Mouse (Mus musculus) embryonic fibroblast, embryonic 13.5 days (primary cell): Measurements from ENCODE around the gene Tomm34. TPM values are rescaled to one million over a fixed set of nuclear protein-coding genes. Genes with fewer than 3 reads are reported as not detected.
A peak's percentile ranks its signal among the peaks of the same experiment; 100 is the strongest.

Experiments used
- H3K27ac ChIP-seq: 2 replicates; pipeline ENCODE4 v1.5.1; 2012; ENCODE audit warnings: low read length, control low read depth, inconsistent platforms; ENCODE audit not compliant: insufficient read depth
- H3K4me1 ChIP-seq: 2 replicates; pipeline ENCODE4 v1.6.1; 2011; ENCODE audit warnings: low read length; ENCODE audit not compliant: control insufficient read depth, insufficient read depth
- H3K4me3 ChIP-seq: 2 replicates; pipeline ENCODE4 v1.5.1; 2011; ENCODE audit warnings: mild to moderate bottlenecking, control low read depth, low read length; ENCODE audit not compliant: insufficient read depth
- CTCF ChIP-seq: IDR thresholded peaks from 2 replicates; pipeline ENCODE4 v1.5.1; 2011; ENCODE audit warnings: mild to moderate bottlenecking, control low read depth, low read length, moderate library complexity, borderline replicate concordance; ENCODE audit not compliant: insufficient read depth
- POLR2A ChIP-seq: IDR thresholded peaks from 2 replicates; pipeline ENCODE4 v1.6.1; 2011; ENCODE audit warnings: low read depth, mild to moderate bottlenecking, control low read depth, low read length, moderate library complexity
- polyA plus RNA-seq: library from polyadenylated mRNA; stranded (reverse); fragments of >200 nt; gene quantifications from 2 replicates; pipeline ENCODE4 v1.2.4, GENCODE M21; 2011; ENCODE audit warnings: low read depth; ENCODE audit not compliant: missing spikeins, insufficient read length

Tomm34 gene
- polyA plus RNA-seq: 37.2 and 38.8 TPM in 2 replicates

DNA sequence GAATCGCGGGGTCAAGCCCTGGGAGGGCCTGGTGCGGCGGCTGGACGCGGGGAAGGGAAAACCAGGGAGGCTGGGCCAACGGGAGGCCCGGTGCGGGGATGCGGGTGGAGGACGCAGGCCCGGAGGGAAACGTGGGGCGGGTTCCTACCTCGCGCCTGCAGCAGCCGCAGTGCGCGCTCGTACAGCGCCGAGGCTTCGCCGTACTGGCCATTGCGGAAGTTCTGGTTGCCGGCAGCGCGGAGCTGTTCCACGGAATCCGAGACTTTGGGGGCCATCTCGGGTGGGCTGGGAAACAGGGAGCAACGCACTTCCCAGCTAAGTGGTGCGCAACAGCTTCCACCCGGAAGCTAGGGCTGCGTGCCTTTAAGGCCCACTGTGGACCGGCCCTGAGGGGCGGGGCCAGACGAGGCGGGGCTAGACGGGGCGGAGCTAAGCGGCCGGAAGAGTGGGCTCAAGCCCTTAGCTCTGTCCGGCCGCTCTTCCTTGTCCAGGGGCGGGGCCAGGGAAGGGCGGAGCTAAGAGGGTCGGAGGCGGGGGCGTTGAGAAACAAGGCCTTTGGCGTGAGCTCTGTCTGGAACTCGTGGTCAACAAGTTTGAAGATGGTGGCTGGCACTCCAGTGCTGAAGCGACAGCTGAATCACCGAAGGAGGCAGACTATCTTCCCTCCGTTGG is at the start of gene Tomm34:
Tomm34 (minus strand) TSS at position 405 of the 672 bp plus-strand sequence.
- Histone ChIP-seq H3K4me1 (peaks cover 4% of the 10 kb centered on the region; the same call in 1 of the 2 replicates), H3K4me3 (peak within 1 kb of the TSS; percentile 65), H3K27ac (no peak within 1 kb of the TSS)
- TF ChIP-seq CTCF (no peak), POLR2A (peak; percentile 99)

DNA sequence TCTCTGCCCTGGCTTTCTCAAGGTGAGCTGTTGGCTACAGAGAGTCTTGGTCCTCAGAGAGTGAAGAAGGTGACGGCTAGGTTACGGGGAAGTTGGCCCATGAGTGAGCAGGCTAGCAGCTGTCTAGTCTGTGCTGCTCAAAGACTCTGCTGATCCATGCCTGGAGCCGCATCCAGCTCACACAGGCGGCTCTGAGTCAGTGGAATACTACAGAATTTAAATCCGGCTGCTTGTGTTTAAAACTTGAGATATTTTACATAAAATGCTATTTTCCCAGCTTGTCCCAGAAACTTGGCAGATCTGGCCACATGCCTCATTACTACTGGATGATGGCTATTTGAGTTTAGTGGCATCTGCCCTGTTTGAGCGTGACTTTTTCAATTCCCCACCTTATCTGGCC is 48.5 kb upstream of the Tomm34 start:
- Histone ChIP-seq H3K4me3 (no peak overlapping the region), H3K4me1 (no peaks in the 10 kb centered on the region; the same call in 1 of the 2 replicates), H3K27ac (no peak overlapping the region)
- TF ChIP-seq CTCF: no peak
- TF ChIP-seq POLR2A: no peak

- Histone ChIP-seq H3K27ac (no peak overlapping the region), H3K4me1 (no peaks in the 10 kb centered on the region; the same call in 1 of the 2 replicates), H3K4me3 (no peak overlapping the region)
- TF ChIP-seq POLR2A: no peak
- TF ChIP-seq CTCF: no peak
Observed at GRCm38 (mm10) chr2:164115531-164115930, 44.6 kb upstream of the Tomm34 start.

DNA sequence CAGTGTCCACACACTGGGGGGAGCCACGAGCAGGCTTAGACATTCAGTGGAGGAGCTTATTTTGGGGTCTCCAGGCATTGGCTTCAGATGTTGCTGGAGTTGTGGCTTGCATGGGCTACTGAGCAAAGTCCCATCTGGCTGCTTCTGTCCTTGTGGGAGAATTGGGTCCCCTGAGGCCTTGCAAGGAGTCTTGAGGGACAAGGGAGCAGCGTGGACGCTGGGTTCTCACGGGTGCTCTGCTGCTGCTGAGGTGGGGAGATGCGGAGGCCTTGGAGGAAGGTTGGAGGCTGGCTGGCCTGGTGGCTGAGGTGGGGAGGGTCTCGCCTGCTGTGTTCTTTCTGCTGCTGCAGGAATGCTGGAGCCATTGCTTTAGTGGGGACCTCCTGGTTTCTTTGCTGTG is 43.1 kb upstream of the Tomm34 start:
- TF ChIP-seq CTCF (no peak), POLR2A (no peak)
- H3K4me3 ChIP-seq: no peak overlapping the region
- H3K4me1 ChIP-seq: no peaks in the 10 kb centered on the region; the same call in 1 of the 2 replicates
- H3K27ac ChIP-seq: no peak overlapping the region

DNA sequence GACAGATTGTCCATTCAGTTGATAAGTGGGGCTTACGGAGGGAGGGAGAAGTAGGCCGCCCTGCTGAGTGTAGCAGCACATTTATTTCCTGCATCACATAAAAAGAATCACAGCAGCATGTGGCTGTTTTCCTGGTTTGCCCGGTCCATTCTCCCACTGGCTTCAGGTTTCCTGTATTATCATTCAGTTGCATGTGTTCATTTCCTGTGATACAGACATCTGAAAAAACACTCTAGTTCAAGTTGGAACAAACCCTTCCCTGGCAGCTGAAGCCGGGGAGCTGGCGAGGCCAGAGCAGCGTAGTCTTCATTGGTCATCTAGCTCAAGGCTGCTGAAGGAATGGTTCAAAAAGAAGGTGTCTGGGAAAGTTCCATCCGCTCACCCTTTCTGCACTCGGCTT is 40.6 kb upstream of the Tomm34 start:
- TF ChIP-seq CTCF (no peak), POLR2A (no peak)
- H3K27ac ChIP-seq: no peak overlapping the region
- H3K4me3 ChIP-seq: no peak overlapping the region
- H3K4me1 ChIP-seq: peaks cover 7% of the 10 kb centered on the region

- H3K27ac ChIP-seq: peak overlapping the region; percentile 80
- no peak overlapping the region for H3K4me3 ChIP-seq
- peaks cover 7% of the 10 kb centered on the region for H3K4me1 ChIP-seq
- TF ChIP-seq POLR2A (no peak), CTCF (no peak)
Observed at GRCm38 (mm10) chr2:164108501-164108900, 37.5 kb upstream of the Tomm34 start.

GRCm38 (mm10) chr2:164107125-164107874 is 36.3 kb upstream of the Tomm34 start:
- TF ChIP-seq CTCF: no peak
- TF ChIP-seq POLR2A: no peak
- Histone ChIP-seq H3K4me3 (no peak overlapping the region), H3K4me1 (peaks cover 7% of the 10 kb centered on the region), H3K27ac (peak overlapping the region; percentile 35)

DNA sequence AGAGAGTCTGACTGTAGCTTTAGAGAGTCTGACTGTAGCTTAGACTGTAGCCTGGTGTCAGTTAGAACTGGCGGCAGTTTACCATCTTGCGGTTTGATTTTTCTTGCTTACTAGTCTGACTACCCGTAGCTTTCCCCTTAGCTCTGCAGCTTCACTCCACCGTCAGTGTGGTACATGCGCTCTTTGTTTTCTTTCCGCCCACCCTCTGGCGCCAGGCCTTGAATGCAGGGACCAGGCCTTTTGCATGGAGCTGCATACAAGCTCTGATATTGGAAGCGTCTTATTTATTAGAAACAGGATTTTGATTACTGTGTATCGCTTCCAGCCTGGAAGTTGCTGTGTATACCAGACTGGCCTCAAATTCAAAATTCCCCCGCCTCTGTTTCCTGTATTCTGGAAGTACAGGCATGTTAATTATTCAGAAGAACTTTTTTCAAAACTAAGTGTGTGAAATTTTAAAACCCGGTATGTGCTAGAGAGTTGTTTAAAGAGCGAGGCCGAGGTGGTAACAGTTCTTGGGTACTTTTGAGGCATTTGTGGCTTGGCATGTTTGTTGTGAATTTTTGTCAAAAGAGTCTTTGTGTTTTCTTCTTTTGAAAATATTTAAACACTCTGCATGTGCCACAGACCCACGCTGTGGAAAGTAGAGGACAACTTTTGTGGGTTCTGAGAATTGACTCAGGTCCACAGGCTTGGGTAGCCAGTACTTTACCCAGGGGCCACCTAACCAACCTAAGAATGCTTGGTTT is 35.5 kb upstream of the Tomm34 start:
- TF ChIP-seq POLR2A (no peak), CTCF (no peak)
- no peak overlapping the region for H3K4me3 ChIP-seq
- H3K27ac ChIP-seq: peak overlapping the region; percentile 35; the same call in 1 of the 2 replicates

GRCm38 (mm10) chr2:164103501-164103900 is 32.5 kb upstream of the Tomm34 start:
- peaks cover 7% of the 10 kb centered on the region for H3K4me1 ChIP-seq
- no peak overlapping the region for H3K27ac ChIP-seq
- TF ChIP-seq POLR2A (no peak), CTCF (peak; percentile 70; the same call in 1 of the 2 replicates)
- no peak overlapping the region for H3K4me3 ChIP-seq

More for the DNA sequence above, 35.5 kb upstream of the Tomm34 start:
- peaks cover 7% of the 10 kb centered on the region for H3K4me1 ChIP-seq
